Mouse (Mus musculus) regulatory T cell (primary cell): ENCODE results near the gene Mapkap1.
"Not testable (repeated sequence)": the region's sequence is repeated elsewhere in the genome, so short reads cannot be mapped to it uniquely, and the experiment has no call there.

Experiments
- in situ Hi-C: fragments of 300-600 bp; cut with MboI, MseI; formaldehyde crosslinking; loops from one replicate; pipeline ENCODE4 v1.15.1; 2025; ENCODE audit warnings: high pct_unique_total_duplicates

Mapkap1 gene

GRCm38 (mm10) chr2:34430663-34431062 lies 24.1 kb downstream of the Mapkap1 start:
- in situ Hi-C loops: no loop called here

GRCm38 (mm10) chr2:34431701-34432372 lies 25.3 kb downstream of the Mapkap1 start:
- in situ Hi-C loops: no loop called here

DNA sequence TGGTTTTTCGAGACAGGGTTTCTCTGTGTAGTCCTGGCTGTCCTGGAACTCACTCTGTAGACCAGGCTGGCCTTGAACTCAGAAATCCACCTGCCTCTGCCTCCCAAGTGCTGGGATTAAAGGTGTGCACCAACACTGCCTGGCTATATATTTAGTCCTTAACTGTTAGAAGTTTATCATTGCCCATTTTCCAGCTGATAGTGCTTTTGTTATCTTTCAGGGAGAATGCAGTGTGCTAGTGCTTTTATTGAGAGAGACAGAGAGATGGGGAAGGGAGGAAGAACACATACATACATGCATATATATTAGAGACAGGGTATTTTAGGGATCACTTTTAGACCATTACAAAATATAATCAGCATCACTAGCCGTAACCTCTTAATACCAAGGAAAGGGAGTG lies 26.3 kb downstream of the Mapkap1 start:
- in situ Hi-C loops: not testable (repeated sequence)

DNA sequence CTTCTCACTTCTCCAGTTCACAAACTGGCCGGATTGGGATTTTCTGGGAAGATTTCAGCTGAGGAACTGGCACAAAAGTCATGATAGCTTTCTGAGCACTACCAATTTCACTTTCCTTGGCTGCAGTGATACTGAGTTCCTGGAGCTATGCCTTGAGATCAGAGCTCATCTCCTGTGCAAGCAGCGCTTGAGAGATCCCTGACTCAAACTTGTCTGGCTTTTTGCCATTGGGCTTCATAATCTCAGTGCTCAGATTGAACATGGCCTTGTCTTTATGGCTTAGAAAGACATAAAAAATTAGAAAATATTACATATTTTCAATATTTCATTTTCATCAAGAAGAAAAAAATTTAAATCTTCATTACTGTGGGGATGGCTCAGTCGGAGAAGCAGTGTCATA lies 29.8 kb downstream of the Mapkap1 start:
- in situ Hi-C loops: no loop called here

DNA sequence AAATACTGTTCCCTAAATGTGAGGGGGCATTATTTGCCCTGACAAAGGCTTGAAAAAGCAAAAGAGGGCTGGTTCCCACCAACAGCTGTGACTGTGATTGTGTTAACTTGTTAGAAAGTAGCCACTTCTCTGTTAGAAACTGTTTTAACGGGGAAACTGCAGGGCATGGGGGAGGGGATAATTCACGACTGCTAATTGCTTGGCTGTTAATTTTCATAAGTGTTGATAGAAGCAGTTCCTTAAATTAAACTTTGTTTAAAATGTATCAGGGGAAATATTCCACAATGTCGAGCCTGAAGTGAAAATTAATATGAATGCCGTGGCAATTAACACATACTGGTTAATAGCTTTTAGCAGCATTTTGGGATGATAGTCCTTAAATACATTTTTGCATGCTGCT lies 42.2 kb downstream of the Mapkap1 start:
- in situ Hi-C loops: no loop called here

DNA sequence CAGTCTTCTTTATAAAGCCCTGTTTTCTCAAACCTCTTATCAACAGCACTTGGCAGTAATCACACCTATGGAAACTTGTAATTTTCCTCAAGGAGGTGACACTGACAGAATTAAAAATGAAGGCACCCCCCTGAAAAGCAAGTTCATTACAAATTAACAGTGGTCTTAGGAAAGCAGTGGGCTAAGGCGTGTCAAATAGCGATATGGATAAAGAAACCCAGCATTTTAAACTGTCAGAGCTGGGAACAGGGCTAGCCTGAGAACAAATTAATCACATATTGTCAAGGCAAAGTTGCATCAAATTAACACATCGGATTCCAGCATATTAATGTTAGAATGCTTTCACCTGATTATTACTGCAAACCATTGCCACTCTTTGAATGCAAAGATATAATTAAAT lies 55.9 kb downstream of the Mapkap1 start:
- in situ Hi-C loops: no loop called here

GRCm38 (mm10) chr2:34468559-34469141 lies 62.1 kb downstream of the Mapkap1 start:
- in situ Hi-C loops: no loop called here

DNA sequence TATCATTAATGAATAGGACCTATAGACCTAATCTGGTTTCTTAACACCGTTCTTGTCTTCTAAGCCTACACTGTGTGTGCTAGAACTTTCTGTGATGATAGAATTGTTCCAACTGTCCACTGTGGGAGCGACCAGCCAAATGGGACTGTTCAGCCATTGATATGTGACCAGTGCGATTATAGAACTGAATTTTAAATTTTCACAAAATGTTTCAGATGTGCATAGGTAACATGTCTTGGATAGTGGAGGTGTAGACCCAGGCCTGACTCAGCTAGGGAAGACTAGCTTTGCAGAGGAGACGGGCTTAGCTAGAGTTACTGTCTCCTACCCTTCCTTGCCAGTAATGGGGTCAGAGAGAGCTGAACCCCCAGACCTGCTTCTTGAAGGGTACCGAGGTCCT lies 62.8 kb downstream of the Mapkap1 start:
- in situ Hi-C loops: no loop called here

- in situ Hi-C loops: no loop called here
These were observed 67.2 kb downstream of the Mapkap1 start for GRCm38 (mm10) chr2:34473775-34474174.

DNA sequence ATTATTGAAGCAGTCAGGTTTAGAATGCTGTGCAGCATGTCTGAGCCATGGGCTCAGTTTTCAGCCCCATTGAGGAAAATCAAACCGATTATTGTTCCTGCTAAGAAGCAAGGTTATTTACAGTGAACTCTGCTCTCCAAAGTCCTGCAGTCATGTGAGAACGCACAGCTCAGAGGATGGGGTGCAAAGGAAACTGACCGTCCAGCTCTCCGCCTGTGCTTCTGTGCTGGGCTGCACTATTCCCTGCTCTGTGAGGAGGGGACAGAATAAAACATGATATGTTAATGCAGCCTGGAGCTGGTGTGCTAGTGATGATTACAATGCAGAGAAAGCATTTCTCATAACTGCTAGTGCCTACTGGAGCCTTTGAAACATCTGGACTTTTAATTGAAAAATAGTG lies 74.8 kb downstream of the Mapkap1 start:
- in situ Hi-C loops: no loop called here

- in situ Hi-C loops: no loop called here
These were observed 75.5 kb downstream of the Mapkap1 start for GRCm38 (mm10) chr2:34482102-34482501.

DNA sequence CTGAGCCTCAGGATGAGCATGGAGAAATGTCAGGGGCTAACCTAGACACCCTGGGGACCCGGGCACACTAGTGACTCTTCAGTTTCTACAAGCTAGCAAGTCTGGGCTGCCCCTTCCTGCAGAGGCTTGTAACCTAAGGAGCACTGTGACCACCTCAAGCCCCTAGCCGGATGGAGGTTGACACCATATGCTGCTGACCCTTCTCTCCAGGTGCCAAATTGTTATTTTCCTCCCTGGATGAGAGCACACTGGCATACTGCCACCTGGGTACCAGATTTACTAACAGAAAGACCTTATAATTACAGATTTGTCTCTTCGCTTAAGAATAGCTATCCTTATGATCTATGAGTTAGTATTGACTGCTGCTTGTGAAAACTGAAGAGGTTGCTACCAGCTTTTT lies 76.0 kb downstream of the Mapkap1 start:
- in situ Hi-C loops: no loop called here

DNA sequence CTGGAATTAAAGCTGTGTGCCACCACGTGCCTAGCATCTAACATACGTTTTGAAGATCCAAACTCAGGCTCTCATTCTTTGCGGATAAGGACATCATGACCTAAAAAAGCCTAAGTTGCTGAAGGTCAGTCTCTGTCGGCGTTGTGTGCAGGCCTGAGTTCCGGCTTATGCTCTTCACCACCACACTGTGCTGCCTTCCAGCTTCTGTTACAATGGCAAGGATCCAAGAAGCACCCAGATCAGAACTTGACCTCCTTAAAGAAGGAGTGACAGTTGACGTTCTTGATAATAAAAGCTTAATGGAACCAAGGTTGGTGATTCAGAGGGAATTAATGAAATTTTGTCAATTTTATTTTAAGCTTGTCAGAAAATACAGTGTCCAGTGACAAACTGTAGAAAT lies 80.7 kb downstream of the Mapkap1 start:
- in situ Hi-C loops: no loop called here

DNA sequence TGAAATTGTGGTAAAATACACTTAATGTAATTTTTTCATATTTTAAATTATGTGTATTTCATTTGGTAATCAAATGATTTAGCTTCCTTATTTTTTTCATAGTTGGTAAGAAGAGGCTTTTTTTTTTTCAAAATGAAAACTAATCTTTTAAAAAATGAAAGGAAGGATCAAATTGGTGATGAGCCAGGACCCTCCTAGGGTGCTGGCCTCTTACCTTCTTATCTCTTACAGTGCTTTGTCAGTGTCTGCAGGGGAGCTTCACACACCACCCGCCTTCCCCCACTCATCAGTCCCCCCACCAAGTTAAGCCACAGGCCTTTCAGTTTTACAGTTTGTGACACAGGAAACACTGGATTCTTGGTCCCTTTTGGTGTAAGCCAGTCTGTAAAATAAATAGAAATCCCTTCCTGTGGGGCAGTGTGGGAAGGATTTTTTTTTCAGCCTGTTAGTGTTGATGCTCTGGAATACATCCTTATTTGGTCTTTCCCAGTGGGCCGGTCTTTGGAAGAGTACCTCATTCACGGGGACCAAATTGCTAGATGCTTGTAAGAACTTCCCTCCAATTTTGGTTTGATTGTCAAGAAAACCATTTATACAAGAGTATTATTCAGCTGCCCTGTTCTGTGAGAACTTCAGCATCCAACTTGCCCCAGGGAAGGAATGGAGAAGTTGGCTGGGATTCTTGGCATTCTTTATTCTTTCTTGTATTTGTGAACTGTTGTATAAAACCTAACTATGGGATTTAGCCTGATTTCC lies 97.6 kb downstream of the Mapkap1 start:
- in situ Hi-C loops: no loop called here

GRCm38 (mm10) chr2:34506162-34506561 lies 99.6 kb downstream of the Mapkap1 start:
- in situ Hi-C loops: not testable (repeated sequence)

DNA sequence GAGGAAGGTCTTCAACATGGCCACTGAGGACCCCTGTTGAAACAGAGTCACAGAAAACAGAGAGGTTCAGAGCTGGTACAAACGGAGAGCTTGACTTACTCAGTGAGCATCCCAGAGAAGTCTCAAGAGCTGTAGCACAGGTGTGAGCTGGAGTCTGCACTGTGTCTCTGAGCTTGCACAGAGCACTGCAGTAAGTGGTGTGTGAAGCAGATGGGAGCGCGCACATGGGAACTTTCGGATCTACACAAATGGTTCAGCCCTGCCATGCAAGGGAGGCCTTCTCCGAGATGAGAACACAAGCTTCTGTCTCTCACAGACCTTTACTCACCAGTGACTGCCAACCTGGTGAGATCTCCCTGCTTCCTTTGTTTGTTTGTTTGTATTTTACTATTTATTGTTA lies 103.3 kb downstream of the Mapkap1 start:
- in situ Hi-C loops: no loop called here

DNA sequence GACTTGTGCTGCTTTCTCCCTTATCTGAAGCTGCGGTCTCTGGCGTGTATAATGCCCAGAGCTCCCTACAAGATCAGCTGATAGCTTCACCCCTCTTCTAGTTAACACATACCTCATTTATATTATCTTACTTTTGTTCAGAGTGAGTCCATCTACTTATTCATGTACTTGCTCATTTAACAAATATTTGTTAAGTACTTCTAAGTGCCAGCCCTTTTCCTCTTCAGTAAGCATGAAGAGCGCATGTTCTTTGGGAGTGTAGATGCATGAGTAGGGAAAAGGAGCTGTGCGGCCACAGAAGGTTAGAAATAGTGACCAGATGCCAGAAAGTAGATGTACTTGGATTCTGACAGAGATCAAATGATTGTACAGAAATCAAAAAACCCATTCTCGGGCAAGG lies 108.7 kb downstream of the Mapkap1 start:
- in situ Hi-C loops: no loop called here

GRCm38 (mm10) chr2:34518083-34518482 lies 111.5 kb downstream of the Mapkap1 start:
- in situ Hi-C loops: no loop called here

GRCm38 (mm10) chr2:34518526-34518925 lies 112.0 kb downstream of the Mapkap1 start:
- in situ Hi-C loops: no loop called here

- in situ Hi-C loops: no loop called here
These were observed 113.0 kb downstream of the Mapkap1 start for GRCm38 (mm10) chr2:34519525-34519924.

- in situ Hi-C loops: no loop called here
These were observed 114.8 kb downstream of the Mapkap1 start for GRCm38 (mm10) chr2:34521384-34521783.

GRCm38 (mm10) chr2:34526527-34527371 lies 120.2 kb downstream of the Mapkap1 start:
- in situ Hi-C loops: no loop called here
